Mouse (Mus musculus) MEL (cell line): ENCODE measurements around the gene Slc39a7.

ENCODE experiments used
- CTCF ChIP-seq, 3 experiments: IDR thresholded peaks in 2 of 3; conservative IDR thresholded peaks in 1 of 3; 2 replicates each; pipeline ENCODE4 v1.5.1; 2011 to 2012; ENCODE audit warnings: low read length in 3 of 3, low read depth in 2 of 3, mild to moderate bottlenecking in 2 of 3, improper control_type of control experiment in 1 of 3, inconsistent platforms in 1 of 3, mixed read lengths in 1 of 3, moderate library complexity in 1 of 3; ENCODE audit not compliant: control insufficient read depth in 1 of 3, insufficient read depth in 1 of 3, poor library complexity in 1 of 3, severe bottlenecking in 1 of 3
- E2F4 ChIP-seq: IDR thresholded peaks from 2 replicates; pipeline ENCODE4 v1.6.1; 2011; ENCODE audit warnings: low read depth, low read length, improper control_type of control experiment, borderline replicate concordance
- GATA1 ChIP-seq: IDR thresholded peaks from 2 replicates; pipeline ENCODE4 v1.6.1; 2011; ENCODE audit warnings: low read depth, low read length, improper control_type of control experiment
- JUND ChIP-seq: IDR thresholded peaks from 2 replicates; pipeline ENCODE4 v1.6.1; 2011; ENCODE audit warnings: low read depth, mild to moderate bottlenecking, improper control_type of control experiment, low read length
- MAX ChIP-seq: IDR thresholded peaks from 2 replicates; pipeline ENCODE4 v1.6.1; 2011; ENCODE audit warnings: low read length, improper control_type of control experiment
- MEF2A ChIP-seq: IDR thresholded peaks from 2 replicates; pipeline ENCODE4 v1.6.1; 2014; ENCODE audit warnings: low read depth, mild to moderate bottlenecking, inconsistent platforms, low read length, improper control_type of control experiment; ENCODE audit not compliant: poor library complexity, insufficient replicate concordance, severe bottlenecking; ENCODE audit errors: extremely low read depth
- POLR2A ChIP-seq, 2 experiments: IDR thresholded peaks; 2 replicates each; pipeline ENCODE4 v1.6.1; 2011 to 2012; ENCODE audit warnings: low read length in 2 of 2, mild to moderate bottlenecking in 2 of 2, control low read depth in 1 of 2, improper control_type of control experiment in 1 of 2, low read depth in 1 of 2, moderate library complexity in 1 of 2; ENCODE audit not compliant: control insufficient read depth in 1 of 2, insufficient read depth in 1 of 2, poor library complexity in 1 of 2
- USF1 ChIP-seq: IDR thresholded peaks from 2 replicates; pipeline ENCODE4 v1.6.1; 2014; ENCODE audit warnings: low read depth, mild to moderate bottlenecking, inconsistent platforms, low read length, improper control_type of control experiment, moderate library complexity
- ZNF384 ChIP-seq: IDR thresholded peaks from 2 replicates; pipeline ENCODE4 v1.6.1; 2012; ENCODE audit warnings: low read depth, mild to moderate bottlenecking, inconsistent platforms, low read length, improper control_type of control experiment

DNA sequence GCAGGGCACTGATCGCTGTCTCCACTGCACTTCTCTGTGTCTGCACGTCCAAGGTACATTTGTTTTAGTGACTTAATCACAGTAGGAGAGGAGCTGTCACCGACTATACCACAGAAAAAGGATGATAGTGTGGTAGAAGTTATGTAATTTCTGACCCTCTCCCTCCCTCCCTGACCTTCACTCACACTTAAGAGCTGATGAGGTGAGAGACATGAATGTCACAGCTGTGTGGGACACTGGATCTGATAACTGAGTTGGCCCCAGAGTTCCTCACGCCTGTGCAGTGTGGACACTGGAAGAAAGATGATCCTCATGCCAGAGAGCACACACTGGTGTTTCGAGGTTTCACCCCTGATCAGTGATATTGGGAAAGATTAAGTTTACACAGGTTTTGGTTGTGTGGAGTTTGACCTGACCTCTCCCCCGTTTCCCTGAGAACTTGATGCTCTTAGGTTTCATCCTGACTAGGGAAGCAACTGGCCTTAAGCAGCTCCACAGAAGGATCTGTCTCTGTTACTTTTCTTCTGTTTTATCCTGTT lies 51.9 kb downstream of the Slc39a7 start:
- no peak for TF ChIP-seq GATA1
- no peak for TF ChIP-seq CTCF (IDR thresholded peaks at IDR 0.05 in 2 of 3, conservative IDR thresholded peaks at IDR 0.05 in 1 of 3; ENCODE audit: control insufficient read depth in 1 of 3, insufficient read depth in 1 of 3, low read depth in 2 of 3, low read length in 3 of 3, poor library complexity in 1 of 3, severe bottlenecking in 1 of 3)
- TF ChIP-seq E2F4 = no peak
- no peak for TF ChIP-seq USF1
- no peak for TF ChIP-seq POLR2A (IDR thresholded peaks at IDR 0.05; ENCODE audit: control insufficient read depth in 1 of 2, insufficient read depth in 1 of 2, low read depth in 1 of 2, low read length in 2 of 2, poor library complexity in 1 of 2)
- TF ChIP-seq ZNF384 = no peak
- TF ChIP-seq MEF2A = no peak
- no peak for TF ChIP-seq JUND
- TF ChIP-seq MAX = no peak
